Mouse (Mus musculus): ENCODE results near the gene Src.

DNA sequence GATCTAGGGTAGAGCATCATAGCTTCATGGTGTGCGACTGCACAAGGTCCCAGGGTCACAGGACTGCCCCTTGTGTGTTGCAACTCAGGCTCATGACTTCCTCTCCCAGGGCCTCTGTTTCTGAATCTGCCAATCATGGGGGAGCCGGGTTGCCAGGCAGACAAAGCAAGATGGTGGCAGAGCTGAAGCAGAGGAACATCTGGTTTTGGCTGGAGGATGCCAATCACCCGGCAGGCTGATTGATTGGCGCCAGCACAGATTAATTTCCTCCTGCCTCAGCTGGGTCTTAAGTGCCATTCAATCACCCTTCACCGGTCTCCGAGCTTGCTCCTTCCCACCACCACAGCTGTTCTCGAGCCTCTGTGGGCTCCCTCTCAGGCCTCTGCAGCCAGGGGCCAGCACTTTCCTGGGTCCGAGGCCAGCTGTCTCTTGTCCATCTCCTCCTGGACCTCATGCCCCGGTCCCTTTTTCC lies 95.5 kb downstream of the Src start:
- TF ChIP-seq CTCF (IDR thresholded peaks at IDR 0.05; ENCODE audit: borderline replicate concordance, insufficient read depth, low read length) (no peak), POLR2A (IDR thresholded peaks at IDR 0.05; ENCODE audit: low read depth, low read length) (no peak)
